Mouse (Mus musculus): ENCODE results near the gene Tmem168.

Tmem168 gene

DNA sequence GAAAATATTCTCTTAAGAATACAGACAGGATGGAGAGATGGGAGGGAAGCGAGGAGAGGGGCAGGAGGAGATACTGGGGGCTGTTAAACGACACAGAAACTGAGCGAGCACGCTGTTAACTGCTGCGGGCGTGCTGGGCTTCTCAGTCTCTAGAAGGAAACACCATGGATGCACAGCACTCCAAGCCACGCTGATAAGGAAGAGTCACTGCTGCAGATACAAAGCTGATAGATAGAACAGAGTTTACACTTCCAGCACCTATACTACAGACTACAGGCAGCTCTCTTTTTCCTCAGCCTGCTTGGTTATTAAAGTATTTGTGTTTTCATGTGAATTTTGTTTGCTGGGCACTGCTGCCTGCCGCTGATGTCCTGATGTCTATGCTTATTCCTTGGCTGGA is 21.7 kb downstream of the Tmem168 start:
- no peak for DNase-seq (ENCODE audit: low read depth)

DNA sequence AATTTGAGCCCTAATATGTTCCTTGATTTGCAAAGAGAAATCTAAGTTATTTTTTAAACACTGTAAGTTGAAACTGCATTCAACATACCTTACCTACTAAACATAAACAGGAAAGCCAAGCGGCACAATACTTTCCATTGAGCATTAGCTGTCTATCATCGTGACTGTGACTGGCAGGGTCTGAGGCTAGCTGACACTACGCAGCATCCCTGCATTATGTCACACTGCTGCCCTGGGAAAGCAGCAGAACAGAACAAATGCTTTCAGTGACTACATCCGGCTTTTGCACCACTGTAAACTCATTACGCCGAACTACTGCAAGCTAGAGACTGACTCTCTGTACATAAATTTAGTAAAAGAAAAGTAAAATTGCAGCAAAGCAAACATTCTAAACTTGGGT is 23.1 kb downstream of the Tmem168 start:
- DNase-seq (ENCODE audit: low read depth) = no peak

DNA sequence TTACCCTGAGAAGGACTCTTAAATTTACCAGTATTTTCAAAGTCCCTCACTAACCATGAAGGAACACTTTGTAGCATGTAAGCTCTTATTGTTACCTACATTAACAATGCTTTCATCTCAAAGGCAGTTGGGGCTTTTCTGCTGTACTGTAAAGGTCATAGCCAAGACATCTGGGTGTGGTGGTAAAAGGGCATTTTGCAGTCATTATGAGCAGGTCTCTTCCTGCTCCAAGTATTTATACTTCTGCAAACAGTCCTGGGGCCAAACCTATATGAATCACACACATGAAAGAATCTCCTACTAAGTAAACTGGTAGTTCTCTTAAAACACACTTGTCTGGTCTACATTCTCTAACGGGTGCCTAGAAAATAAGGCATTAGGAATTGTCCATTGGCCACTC is 25.8 kb downstream of the Tmem168 start:
- DNase-seq (ENCODE audit: low read depth) = no peak

DNA sequence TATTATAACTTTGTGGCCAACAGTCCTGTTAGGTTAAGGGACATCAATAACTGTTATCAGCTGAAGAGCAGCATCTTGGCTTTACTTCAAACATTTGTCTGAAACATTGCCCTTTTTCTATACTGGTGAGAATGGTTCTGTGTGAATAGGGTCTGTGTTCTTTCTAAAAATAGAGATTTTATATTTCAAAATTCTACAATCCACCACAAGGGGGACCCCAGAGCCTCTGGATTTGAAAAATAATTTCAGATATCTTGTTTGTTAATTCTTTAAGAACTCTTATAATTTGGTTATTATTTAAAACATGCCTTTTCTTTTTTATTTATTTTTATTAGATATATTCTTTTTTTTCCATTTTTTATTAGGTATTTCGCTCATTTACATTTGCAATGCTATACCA is 42.2 kb downstream of the Tmem168 start:
- DNase-seq (ENCODE audit: low read depth) = peak; percentile 40

DNA sequence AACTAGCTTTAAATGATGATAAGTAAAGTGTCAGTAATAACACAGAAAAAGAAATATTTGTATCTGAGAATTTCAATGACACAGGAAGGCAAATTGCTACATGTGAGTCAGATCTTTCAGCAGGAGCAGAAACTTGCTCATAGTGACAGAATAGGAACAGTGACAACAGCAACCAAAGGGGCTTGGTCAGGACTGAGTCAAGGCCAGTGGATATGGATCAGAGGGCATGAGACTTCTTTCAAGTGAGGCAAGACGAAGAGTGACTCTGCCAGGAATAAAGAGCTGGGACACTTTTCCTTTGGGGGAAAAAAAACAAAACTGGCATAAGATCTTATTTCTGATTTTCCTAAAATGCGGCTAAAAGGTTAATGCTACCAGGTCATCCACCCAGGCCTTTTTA is 52.6 kb downstream of the Tmem168 start:
- peak; percentile 28 for DNase-seq (ENCODE audit: low read depth)

DNA sequence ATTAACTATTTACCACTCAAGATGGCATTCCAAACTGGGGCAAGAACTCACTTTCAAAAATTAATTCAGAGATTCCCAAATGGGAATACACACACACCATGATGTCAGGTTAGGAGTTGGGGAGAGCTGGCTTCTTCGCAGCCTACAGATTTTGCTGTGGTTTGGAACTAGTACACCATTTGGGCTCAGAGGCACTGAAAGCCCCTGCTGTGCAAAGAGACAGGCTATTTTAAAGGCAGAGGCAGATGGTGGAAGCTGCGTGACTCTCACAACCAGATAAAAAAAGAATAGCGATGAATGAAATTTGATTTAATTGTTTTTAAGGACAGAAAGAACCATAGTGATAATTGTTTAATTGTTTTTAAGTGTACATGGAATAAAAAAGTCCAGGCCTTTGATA is 66.1 kb downstream of the Tmem168 start:
- no peak for DNase-seq (ENCODE audit: low read depth)

DNA sequence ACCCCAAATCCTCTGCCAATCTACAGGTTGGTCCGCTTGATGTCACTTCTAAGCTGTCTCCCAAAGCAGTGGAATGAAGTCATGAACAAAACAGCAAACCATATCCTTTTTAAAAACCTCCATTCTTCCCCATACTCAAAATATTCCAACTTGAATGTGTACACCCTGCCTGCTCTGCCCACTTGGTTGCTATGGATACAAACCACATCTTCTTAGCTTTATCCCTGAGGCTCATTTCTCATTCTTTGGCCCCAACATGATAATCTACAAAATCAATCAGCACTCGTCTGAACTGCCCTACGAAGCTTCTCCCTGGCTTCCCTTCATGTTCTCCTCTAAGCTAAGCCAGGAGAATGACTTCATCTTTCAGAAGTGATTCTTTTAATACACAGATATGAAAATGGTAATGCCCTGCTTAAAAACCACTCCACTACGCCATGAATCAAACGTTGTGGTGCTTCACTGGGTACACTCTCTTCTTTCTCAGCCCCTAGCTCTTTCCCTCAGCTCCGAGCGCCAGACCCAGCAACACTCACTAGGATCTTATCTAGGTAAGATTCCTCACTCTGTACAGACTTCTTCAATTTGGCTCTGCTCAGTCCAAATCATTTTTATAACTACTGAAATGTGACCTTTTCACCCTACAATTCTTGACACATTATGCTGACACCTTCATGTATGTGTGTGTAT is 70.5 kb downstream of the Tmem168 start:
- no peak for DNase-seq (ENCODE audit: low read depth)
